Mouse (Mus musculus): Measurements from ENCODE around the gene Lgr6.

GRCm38 (mm10) chr1:135012472-135012871, 92.6 kb downstream of the Lgr6 start:
- TF ChIP-seq EP300 (IDR thresholded peaks at IDR 0.05; ENCODE audit: insufficient read depth, low read depth, low read length) (no peak), CTCF (IDR thresholded peaks at IDR 0.05) (no peak)
